ENCODE assay signal across 8 mouse cellular contexts in the genomic region with DNA sequence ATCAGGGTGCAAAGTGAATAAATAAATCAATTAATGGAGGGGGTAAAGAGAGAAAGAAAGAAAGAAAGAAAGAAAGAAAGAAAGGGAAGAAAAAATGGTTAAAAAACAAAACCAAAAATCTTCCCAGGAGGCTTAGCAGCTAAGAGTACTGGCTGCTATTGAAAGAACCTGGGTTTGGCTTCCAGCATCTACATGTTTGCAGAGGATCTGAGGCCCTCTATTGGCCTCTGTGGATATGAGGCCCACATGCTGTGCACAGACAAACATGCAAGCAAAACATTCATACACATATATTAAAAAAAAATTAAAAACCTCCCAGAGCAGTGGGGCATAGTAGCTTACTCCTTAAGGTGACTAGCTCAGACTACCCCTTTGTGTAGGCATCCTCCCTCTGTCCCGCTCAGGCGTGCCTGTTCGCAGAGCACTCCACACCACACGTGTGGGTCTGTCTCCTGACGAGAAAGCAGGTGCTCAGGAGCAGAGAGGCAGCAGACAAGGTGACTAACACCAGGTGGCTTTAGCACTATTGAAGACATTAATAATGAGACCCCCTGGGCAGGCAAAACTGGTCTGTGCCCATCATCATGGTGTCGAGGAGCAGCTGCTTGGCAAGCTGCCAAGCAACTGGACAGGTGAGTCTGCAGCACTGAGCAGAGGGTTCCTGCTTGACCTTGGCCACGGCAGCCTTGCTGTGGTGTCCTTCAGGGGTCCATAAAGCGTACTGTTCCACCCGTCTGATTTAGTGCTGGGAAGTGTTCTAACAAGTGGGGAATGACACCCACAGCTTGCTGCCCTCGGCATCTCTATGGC. TPM values are rescaled to one million over a fixed set of nuclear protein-coding genes. Genes with fewer than 3 reads are reported as not detected.
DNase-seq lines count a peak whose midpoint lies in the region; ATAC-seq and TF ChIP-seq lines count a peak whose summit lies in the region.

No protein-coding gene starts in this region.

- H3K27me3 ChIP-seq in cerebellum, adult 2 months (ENCODE audit: control insufficient read depth, insufficient read depth, low read length) = no peaks in the 10 kb centered on the region
- no peaks in the 10 kb centered on the region for H3K27me3 ChIP-seq in lung, embryonic 15.5 days
- no peaks in the 10 kb centered on the region for H3K27me3 ChIP-seq in kidney, postnatal 0 days (ENCODE audit: insufficient read depth, low read length)
- H3K27me3 ChIP-seq in stomach, embryonic 16.5 days (ENCODE audit: control insufficient read depth, insufficient read depth, low read length) = no peaks in the 10 kb centered on the region

- no peaks in the 10 kb centered on the region for H3K9me3 ChIP-seq in lung, embryonic 15.5 days
- H3K9me3 ChIP-seq in kidney, postnatal 0 days (replicated peaks; ENCODE audit: low read length) = no peaks in the 10 kb centered on the region
- no peaks in the 10 kb centered on the region for H3K9me3 ChIP-seq in stomach, embryonic 16.5 days (replicated peaks; ENCODE audit: control insufficient read depth, low read length)

- no peak overlapping the region for H3K9ac ChIP-seq in lung, embryonic 15.5 days
- no peak overlapping the region for H3K9ac ChIP-seq in kidney, postnatal 0 days (ENCODE audit: low read depth, low read length)
- H3K9ac ChIP-seq in stomach, embryonic 16.5 days (ENCODE audit: low read length) = no peak overlapping the region

- H3K4me2 ChIP-seq in lung, embryonic 15.5 days = no peak overlapping the region
- no peak overlapping the region for H3K4me2 ChIP-seq in kidney, postnatal 0 days (ENCODE audit: low read length)
- H3K4me2 ChIP-seq in stomach, embryonic 16.5 days (ENCODE audit: low read depth, low read length) = no peak overlapping the region

- ATAC-seq in lung, embryonic 15.5 days (ENCODE audit: borderline replicate concordance, extremely low read depth, low FRiP score, low TSS enrichment) = no peak
- ATAC-seq in kidney, postnatal 0 days (replicated peaks; ENCODE audit: low FRiP score, low read depth) = no peak; the same call in 1 of the 2 replicates
- peak; percentile 46; the same call in 1 of the 2 replicates for ATAC-seq in stomach, embryonic 16.5 days (ENCODE audit: insufficient read depth, low FRiP score)

- peak; percentile 33 to 37 for DNase-seq in cerebellum, adult 2 months
- no peak for DNase-seq in cerebellum, adult 8-10 months
- no peak for DNase-seq in lung, postnatal 4 days
- no peak for DNase-seq in kidney, postnatal 0 days (ENCODE audit: low spot score)
- DNase-seq in frontal cortex, postnatal 14 days (ENCODE audit: low spot score in 2 of 2) = no peak
- no peak for DNase-seq in layer of hippocampus, adult 9-11 months

- no peaks in the 10 kb centered on the region for H3K36me3 ChIP-seq in lung, embryonic 15.5 days
- no peaks in the 10 kb centered on the region for H3K36me3 ChIP-seq in kidney, postnatal 0 days (ENCODE audit: insufficient read depth, low read length)
- H3K36me3 ChIP-seq in stomach, embryonic 16.5 days (ENCODE audit: control insufficient read depth, insufficient read depth, low read length) = no peaks in the 10 kb centered on the region

- 54% methylated on average over 10 of the region's 10 CpGs for WGBS in cerebellum, adult 2 months
- WGBS in lung, embryonic 15.5 days = 53% methylated on average over 10 of the region's 10 CpGs
- 50% methylated on average over 10 of the region's 10 CpGs for WGBS in kidney, postnatal 0 days
- 50% methylated on average over 10 of the region's 10 CpGs for WGBS in stomach, embryonic 16.5 days

- TF ChIP-seq POLR2A in cerebellum, adult 2 months (IDR thresholded peaks at IDR 0.05; ENCODE audit: borderline replicate concordance, insufficient read depth, low read length) = no peak

- peaks cover 41% of the 10 kb centered on the region for H3K4me1 ChIP-seq in cerebellum, adult 2 months (ENCODE audit: control insufficient read depth, insufficient read depth, low read length)
- peaks cover 58% of the 10 kb centered on the region for H3K4me1 ChIP-seq in lung, embryonic 15.5 days
- H3K4me1 ChIP-seq in kidney, postnatal 0 days (replicated peaks; ENCODE audit: insufficient read depth, low read length) = peaks cover 38% of the 10 kb centered on the region; the same call in 1 of the 2 replicates
- peaks cover 24% of the 10 kb centered on the region for H3K4me1 ChIP-seq in stomach, embryonic 16.5 days (ENCODE audit: control insufficient read depth, insufficient read depth, low read length)

- no peak overlapping the region for H3K4me3 ChIP-seq in cerebellum, adult 2 months (replicated peaks; ENCODE audit: insufficient read depth, low read depth, low read length)
- no peak overlapping the region for H3K4me3 ChIP-seq in lung, embryonic 15.5 days
- no peak overlapping the region for H3K4me3 ChIP-seq in kidney, postnatal 0 days (replicated peaks; ENCODE audit: low read depth, low read length)
- no peak overlapping the region for H3K4me3 ChIP-seq in stomach, embryonic 16.5 days (replicated peaks; ENCODE audit: low read length)

- H3K27ac ChIP-seq in cerebellum, adult 2 months (ENCODE audit: insufficient read depth, low read length) = 0 out of 2 replicates have a peak overlapping the region, but pooled peaks have one; percentile 1
- peak overlapping the region; percentile 39; the same call in 1 of the 2 replicates for H3K27ac ChIP-seq in lung, embryonic 15.5 days
- peak overlapping the region; percentile 81 for H3K27ac ChIP-seq in kidney, postnatal 0 days
- no peak overlapping the region for H3K27ac ChIP-seq in stomach, embryonic 16.5 days (ENCODE audit: low read length)

- peak; percentile 10; the same call in 1 of the 2 replicates for TF ChIP-seq CTCF in cerebellum, adult 2 months (IDR thresholded peaks at IDR 0.05; ENCODE audit: borderline replicate concordance, insufficient read depth, low read depth, low read length)
- peak; percentile 38; the same call in 1 of the 2 replicates for TF ChIP-seq CTCF in kidney, postnatal 0 days (IDR thresholded peaks at IDR 0.05; ENCODE audit: low read depth)

RNA-seq across cellular contexts. Expression of a gene that starts 33.2 kb away (rescaled TPM):
- 176 and 180 TPM in 2 replicates for polyA plus RNA-seq in cerebellum, adult 2 months (2012; rRNA removed)
- polyA plus RNA-seq in lung, embryonic 15.5 days (2015; fragmentation: Nextera tagmentation; extraction: Ambion mirVana) = 23.3 and 26.1 TPM in 2 replicates
- 27.9 and 29.9 TPM in 2 replicates for polyA plus RNA-seq in kidney, postnatal 0 days (2015; fragmentation: Nextera tagmentation; extraction: Ambion mirVana)
- polyA plus RNA-seq in stomach, embryonic 16.5 days (2015; fragmentation: Nextera tagmentation; extraction: Ambion mirVana) = 29.9 and 35.8 TPM in 2 replicates

RNA-seq across cellular contexts. Expression of a gene that starts 33.7 kb away (rescaled TPM):
- 7.1 and 8.0 TPM in 2 replicates for polyA plus RNA-seq in cerebellum, adult 2 months (2012; rRNA removed)
- polyA plus RNA-seq in lung, embryonic 15.5 days (2015; fragmentation: Nextera tagmentation; extraction: Ambion mirVana) = 5.8 and 6.1 TPM in 2 replicates
- 2.1 and 2.2 TPM in 2 replicates for polyA plus RNA-seq in kidney, postnatal 0 days (2015; fragmentation: Nextera tagmentation; extraction: Ambion mirVana)
- polyA plus RNA-seq in stomach, embryonic 16.5 days (2015; fragmentation: Nextera tagmentation; extraction: Ambion mirVana) = 1.4 TPM in 2 replicates

Comparison
In these comparisons a context has a peak if more than half of its experiments do, and no peak if none do; other contexts are left out.
1. DNase-seq: peak in cerebellum, adult 2 months (2 of 2); none in cerebellum, adult 8-10 months (single experiment), lung, postnatal 4 days (0 of 2), kidney, postnatal 0 days (single experiment), frontal cortex, postnatal 14 days (0 of 2) and layer of hippocampus, adult 9-11 months (single experiment).